Mouse (Mus musculus) lung, postnatal 0 days (tissue): ENCODE measurements at regions not wholly inside any gene's neighbourhood (a gene's known extent, or its start where the extent isn't known, plus 50 kb on each side); places are given as distances from the start of the nearest gene placed in this dataset.

Source experiments
- CTCF ChIP-seq: IDR thresholded peaks from 2 replicates; pipeline ENCODE4 v1.5.1; 2016; ENCODE audit warnings: antibody characterized with exemption, mild to moderate bottlenecking
- EP300 ChIP-seq: IDR thresholded peaks from 2 replicates; pipeline ENCODE4 v1.6.1; 2016; ENCODE audit warnings: antibody characterized with exemption, mild to moderate bottlenecking, control low read depth

GRCm38 (mm10) chr6:24269633-24270032 is 101.7 kb upstream of the Slc13a1 start:
- TF ChIP-seq CTCF, result no peak
- no peak for TF ChIP-seq EP300
